Mouse (Mus musculus) lung, postnatal 25 days (tissue): Measurements from ENCODE around the gene Abraxas2.
A peak's percentile ranks its signal among the peaks of the same experiment; 100 is the strongest.

Source experiments
- DNase-seq: peaks from one replicate; pipeline ENCODE4 v3.0.0; 2022; ENCODE audit warnings: low spot score

Abraxas2 gene

DNA sequence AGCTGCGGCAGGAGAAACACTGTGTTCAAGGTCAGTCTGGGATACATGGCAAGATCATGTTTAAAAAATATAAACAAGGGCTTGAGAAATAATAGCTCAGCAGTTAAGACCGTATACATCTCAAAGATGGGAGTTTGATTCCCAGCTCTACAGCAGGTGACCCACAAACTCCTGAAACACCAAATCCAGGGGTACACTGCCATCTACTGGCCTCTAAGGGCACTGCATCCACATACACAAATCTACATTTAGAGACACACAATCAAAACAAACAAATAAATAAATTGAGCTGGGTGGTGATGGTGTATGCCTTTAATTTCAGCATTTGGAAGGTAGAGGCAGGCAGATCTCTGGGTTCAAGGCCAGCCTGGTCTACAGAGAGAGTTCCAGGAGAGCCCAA is 39.2 kb downstream of the Abraxas2 start:
- DNase-seq, result no peak

DNA sequence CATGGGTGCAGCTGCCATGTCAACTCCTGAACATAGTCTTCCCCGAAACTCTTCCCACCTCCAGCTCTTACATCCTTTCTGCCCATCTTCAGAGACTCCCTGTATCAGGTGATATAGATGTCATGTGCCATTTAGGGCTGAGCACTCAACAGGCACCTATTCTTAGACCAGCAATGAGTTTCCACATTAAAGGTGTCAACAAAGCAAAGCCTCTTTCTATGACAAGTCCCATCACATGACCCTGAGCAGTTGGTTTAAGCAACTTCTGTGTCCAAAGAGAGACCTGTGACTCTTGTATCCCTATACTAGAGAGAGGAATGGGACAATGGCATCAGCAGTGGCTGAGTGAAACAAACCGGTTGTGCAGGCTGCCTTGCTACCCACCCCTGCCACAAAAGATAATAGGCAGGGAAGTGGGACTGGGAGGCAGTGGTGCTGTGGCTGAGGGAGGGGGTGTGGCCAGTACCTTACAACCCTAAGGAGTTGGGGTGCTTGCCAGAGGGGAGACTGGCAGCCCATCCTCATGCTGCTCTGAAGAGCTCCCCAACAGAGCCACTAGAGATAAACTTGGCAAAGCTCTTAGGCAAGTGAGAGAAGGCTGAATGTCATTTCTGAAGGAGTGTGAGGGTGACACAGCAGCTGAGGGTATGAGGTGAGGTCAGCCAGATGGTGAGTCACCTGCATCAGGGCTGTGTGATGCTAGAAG is 42.0 kb downstream of the Abraxas2 start:
- DNase-seq, result no peak

DNA sequence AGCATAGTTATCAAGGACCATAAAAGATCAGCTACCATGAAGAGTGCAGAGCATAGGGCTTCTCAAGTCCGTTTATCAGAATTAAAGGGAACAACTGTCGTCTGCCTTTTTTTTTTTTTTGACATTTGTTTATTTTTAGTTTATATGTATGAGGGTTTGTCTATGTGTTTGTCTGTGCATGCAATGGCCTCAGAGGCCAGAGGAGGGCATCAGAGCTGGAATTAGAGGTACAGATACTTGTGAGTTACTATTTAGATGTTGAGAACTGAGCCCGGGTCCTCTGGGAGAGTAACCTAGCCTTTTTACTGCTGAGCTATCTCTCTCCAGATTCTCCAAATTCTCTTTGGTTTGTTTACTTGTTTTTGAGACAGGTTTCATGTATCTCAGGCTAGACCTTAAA is 44.8 kb downstream of the Abraxas2 start:
- DNase-seq, result no peak

- DNase-seq, result no peak
Observed at GRCm38 (mm10) chr7:132921971-132922370, 62.9 kb downstream of the Abraxas2 start.

GRCm38 (mm10) chr7:132925227-132925626 is 66.2 kb downstream of the Abraxas2 start:
- no peak for DNase-seq

GRCm38 (mm10) chr7:132927201-132927600 is 68.2 kb downstream of the Abraxas2 start:
- no peak for DNase-seq

DNA sequence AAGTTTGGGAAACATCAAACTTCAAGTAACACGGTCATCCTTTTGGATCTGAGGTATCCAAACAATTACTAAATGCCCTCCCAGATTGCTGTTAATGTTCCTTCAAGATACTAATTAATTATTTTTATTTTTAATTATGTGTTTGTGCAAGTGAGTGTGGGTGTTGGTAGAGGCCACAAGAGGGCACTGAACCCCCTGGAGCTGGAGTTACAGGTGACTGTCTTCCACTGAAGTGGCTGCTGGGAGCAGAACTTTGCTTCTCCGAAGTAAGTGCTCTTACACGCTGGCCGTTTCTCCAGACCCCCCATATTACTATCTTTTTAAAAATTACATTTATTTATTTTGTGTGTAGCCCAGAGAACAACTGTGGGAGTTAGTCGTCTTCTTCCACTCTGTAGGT is 71.0 kb downstream of the Abraxas2 start:
- DNase-seq, result no peak

DNA sequence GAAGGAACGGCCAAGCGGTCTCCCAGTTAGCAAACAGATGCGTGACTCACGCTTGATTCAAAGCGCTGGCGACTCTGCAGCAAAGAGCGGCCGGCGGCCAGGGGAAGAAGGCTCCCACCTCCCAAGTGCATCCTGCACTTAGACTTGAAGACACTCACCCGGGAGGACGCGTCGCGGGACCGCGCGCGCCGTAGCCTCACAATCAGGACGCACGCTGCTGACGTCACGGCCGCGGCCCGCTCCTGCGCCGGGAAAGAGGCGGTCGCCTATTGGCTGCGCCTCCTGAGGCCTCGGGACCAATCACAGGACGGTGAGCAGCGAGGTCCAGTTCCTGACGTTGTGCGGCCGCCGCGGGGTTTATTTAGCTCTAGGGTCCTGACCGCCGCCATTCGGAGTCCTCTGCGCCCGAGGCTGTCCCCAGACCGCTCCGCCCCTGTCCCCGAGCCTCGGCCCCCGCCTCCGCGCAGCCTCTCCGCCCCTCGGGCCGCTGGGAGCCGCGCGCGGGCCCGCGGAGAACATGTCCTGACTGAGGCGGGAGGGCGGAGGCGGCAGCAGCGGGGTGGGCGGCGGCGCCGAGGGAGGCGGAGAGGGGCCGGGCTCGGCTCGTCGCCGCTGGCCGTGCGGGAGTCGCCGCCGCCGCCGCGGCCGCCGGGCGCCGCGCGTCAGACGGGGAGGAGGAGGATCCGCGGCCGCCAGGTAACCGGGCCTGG is 72.0 kb downstream of the Abraxas2 start, which contains the start of gene Zranb1:
Zranb1 (plus strand) TSS at position 293 of the 710 bp plus-strand sequence.
- DNase-seq, result peak; percentile 98

DNA sequence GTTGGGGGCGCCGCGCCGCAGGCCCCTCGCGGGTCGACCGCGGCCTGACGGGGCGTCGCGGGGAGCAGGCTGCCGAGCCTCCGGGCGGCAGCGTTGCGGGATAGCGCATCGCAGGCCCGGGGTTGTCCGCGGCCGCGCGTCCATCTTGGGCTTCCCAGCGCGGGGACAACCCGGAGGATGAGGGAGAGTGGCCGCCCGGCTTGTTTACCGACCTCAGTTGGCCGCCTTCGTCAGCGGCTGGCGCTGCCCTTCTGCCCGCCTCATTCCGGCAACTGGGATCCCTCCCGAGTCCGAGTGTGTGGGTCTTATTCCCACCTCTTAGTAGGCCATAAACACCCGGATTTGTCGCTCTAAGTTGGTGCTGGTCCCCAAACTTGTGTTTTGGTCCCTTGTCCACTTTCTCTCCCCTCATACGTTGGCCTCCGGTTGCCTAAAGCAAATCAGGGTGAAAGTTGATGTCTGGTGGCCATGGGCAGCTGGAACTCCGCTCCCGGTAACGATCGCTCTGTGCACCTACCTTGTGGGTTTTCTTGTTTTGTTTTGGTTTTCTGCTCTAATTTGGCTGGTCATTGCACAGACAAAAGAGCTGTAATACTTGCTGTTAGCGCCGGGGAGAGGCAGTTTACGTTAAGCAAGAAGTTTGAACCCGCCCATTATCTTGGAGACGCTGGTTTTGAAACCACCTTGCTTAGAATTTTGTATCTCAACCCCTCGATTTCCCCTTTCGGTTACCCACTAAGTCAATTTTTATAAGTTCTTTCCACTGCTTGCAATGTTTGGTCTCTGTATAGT is 72.7 kb downstream of the Abraxas2 start:
- peak; percentile 41 for DNase-seq

DNA sequence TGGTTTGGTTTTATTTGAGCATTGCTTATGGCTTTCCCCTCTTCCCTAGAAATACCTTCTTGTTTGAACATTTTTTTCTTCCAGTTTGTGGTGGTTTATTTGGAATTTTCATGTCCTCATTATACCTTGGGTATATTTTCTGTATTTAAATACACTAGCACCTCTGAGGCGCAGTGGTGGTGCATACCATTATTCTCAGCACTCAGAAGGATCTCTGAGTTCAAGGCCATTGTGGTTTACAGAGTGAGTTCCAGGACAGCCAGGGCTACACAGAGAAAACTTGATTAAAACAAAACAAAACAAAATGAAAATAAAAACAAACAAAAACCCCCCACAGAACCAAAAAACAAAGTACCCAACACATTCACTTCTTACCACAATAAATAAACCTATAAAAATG is 74.3 kb downstream of the Abraxas2 start:
- DNase-seq, result no peak
